Mouse (Mus musculus) naive thymus-derived CD4-positive, alpha-beta T cell, adult 2 months (primary cell): ENCODE measurements at regions not wholly inside any gene's neighbourhood (a gene's known extent, or its start where the extent isn't known, plus 50 kb on each side); places are given as distances from the start of the nearest gene placed in this dataset.
"Not testable (repeated sequence)": the region's sequence is repeated elsewhere in the genome, so short reads cannot be mapped to it uniquely, and the experiment has no call there.

Source experiments
- DNase-seq: peaks from one replicate; pipeline ENCODE4 v3.0.0-alpha.2; 2011; ENCODE audit warnings: low read depth

DNA sequence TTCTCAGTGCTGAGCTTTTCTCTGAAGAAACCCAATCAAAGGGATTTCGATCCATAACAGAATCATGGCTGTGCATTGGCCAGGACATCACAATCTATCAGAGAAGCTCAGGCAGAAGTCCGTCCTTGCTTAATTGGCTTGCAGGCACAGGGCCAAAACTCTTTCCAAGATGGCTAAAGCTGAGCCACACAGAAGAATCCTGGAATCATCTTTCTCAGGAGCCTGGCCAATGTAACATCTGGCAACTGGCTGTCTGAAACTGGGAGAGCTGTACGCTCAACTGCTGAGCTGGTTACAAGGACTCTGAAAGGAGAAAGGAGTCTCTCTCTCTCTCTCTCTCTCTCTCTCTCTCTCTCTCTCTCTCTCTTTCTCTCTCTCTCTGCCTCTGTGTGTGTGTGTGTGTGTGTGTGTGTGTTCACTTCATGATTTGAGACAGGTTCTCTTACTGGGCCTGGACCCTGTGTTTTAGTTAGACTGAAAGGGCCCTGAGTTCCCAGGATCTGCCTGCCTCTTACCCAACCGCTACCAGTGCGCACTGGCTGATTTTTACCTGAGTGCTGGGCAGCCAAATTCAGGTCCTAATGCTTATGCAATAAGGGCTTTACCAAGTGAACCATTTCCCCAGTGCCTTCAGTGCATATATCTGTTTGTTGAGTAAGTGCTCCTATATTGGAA is 333.3 kb upstream of the Cwc22 start:
- no peak for DNase-seq

DNA sequence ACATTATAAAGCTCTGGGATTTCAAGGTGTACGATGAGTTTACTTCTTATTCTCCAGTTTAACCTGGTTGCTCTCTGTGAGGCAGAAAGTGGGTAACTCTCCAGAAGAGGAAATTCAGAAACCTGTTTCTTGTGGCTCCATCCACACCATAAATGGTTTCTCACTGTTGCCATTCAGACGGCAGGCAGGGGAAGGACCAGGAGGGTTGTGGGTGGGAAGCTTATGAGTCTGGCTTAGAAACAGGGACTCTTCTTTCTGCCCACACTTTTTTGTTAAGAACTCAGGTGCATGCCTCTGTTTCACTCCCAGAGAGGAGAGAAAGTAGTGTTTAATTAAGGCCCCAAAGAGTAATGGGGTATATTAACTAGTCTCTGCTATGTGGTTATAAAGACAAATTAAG is 332.5 kb upstream of the Cwc22 start:
- DNase-seq: no peak

DNA sequence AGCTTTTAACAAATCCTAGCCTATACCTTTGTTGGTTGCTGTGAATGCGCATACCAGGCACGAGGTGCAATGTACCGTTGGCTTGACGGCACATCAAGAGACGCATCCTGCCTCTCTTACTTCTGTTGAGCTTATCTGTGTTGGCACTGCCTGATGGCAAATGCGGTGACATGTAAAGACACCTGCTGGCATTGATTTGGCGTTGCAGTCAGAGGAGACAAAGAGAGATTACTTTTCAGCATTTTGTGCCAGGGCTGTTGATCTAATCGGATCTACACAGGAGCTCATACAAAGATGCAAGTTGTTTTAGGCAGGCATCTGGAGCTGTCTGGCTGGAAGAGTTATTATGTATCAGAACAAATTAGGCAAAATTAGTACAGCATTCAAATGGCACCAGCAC is 331.5 kb upstream of the Cwc22 start:
- DNase-seq: no peak

DNA sequence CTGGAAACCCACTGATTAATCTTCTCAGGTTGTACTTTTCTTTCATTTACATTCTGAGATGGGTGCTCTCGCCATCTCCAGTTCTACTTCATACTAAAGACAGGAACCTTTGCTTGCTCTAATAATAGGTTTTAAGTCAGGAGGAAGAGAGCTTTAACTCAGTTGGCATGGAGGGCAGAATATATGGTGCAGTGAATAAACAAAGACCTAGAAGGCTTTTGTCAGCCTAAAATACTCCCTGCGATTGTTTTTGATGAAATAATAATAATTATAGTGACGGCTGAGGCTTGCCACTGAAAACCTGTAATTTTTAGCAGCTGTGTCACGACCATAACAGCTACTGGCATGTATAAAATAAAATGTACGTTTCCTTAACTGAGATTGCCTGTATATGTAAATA is 327.9 kb upstream of the Cwc22 start:
- no peak for DNase-seq

DNA sequence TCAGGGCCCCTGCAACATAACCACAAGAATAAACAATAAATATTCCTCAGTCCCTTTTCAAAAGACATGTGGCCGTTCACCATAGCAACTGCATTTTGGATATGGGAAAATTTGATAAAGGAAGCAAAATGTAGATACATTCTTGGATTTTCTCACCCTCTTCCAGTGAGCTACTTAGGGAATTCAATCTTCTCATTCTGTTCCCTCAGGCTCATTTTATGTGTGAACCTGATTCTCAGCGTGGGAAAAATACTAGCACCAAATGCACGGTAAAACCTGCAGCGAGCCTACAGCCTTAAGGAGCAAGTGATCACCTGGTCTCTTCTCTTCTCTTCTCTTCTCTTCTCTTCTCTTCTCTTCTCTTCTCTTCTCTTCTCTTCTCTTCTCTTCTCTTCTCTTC is 322.5 kb upstream of the Cwc22 start:
- no peak for DNase-seq

DNA sequence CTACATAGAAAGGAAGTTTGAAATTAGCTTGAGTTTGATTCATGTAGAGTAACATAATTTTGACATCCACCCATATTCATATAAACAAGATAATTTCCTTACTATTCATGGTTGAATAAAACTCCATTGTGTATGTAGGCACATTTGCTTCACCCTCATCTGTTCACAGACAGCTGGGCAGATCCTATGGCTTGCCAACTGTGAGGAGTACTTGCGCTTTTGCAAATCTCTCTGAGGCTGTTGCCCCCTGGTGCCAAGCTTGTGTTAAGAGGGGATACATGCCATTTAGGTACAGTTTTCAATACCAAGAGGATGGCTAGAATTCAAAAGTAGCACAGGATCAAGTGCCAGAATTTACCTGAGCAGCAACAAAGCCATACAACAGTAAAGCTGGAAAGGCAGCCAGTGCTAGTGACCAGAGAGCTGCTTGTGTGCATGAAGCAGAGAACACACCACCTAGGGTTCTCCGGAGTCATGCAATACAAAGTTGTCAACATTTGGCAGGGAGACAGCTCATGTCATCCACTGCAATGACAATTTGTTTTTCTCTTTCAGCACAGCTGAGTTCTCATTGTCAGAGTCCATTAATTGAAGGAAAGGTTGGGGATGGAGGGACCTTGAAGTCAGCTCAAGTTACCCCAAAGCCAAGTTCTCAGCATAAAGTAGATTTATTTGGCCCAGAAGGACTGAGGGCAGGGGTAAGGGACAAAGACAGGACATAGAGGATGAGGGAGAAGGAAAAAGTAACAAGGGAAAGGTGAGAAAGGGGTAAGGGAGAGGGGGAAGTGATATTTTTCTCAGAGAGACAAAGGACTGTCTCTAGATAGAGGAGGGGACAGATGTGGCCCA is 321.6 kb upstream of the Cwc22 start:
- DNase-seq: no peak

DNA sequence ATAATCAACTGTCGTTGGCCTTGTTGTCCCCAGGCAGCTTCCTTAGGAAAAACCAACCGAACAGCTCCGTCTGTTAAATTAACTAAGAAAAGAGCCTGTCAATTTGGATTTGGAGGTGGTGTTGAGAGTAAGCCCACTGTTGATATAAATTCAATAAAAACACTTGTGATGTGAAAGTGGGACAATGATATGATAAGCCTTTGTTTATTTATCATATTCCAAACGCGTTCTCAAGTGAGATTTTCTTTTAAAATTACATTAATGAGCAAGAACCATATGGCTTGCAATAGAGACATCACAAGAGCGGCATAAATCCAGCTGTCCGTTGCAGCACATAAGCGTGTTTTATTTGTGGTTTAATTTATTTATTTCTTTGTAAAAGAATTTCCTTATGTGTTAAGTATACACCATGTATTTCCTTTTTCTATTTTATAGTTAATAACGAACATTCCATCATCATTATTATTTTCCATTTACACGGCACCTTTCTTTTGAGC is 307.5 kb upstream of the Cwc22 start:
- DNase-seq: no peak

DNA sequence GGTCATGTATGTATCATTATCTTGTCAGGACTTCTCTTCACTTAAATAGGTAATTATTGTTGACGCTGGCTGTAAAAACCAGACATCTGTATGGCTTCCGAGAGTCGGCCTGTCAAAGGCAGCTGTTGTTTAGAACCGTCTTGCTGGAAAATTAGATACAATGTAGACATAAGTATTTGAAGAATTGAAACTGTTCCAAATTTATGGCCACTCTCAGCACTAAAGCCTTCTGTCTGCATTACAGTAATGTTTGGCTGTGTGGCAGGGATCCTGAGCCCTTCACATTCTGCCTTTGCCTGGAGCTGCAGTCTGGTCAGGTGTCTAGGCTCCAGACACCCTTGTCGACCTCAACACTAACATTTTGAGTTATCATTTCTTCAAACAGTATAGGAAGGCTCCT is 300.2 kb upstream of the Cwc22 start:
- DNase-seq: no peak

DNA sequence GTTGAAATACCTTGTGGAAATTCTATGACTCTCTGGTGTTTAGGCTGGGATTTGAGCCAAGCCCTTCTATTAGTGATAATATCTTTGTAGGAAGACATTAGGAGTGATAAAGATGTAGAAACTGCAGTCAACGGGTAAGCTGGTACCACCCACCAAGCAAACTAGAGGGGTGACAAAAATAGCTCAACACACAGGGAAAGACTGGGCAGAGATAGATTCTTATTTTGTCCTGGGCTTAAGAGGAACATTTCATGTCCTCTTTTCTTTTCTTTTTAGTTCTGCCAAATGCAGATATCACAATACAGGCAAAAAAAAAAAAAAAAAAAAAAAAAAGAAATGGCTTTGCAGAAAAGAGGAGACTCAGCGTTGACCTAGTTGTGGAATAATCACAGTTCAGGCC is 294.1 kb upstream of the Cwc22 start:
- no peak for DNase-seq

DNA sequence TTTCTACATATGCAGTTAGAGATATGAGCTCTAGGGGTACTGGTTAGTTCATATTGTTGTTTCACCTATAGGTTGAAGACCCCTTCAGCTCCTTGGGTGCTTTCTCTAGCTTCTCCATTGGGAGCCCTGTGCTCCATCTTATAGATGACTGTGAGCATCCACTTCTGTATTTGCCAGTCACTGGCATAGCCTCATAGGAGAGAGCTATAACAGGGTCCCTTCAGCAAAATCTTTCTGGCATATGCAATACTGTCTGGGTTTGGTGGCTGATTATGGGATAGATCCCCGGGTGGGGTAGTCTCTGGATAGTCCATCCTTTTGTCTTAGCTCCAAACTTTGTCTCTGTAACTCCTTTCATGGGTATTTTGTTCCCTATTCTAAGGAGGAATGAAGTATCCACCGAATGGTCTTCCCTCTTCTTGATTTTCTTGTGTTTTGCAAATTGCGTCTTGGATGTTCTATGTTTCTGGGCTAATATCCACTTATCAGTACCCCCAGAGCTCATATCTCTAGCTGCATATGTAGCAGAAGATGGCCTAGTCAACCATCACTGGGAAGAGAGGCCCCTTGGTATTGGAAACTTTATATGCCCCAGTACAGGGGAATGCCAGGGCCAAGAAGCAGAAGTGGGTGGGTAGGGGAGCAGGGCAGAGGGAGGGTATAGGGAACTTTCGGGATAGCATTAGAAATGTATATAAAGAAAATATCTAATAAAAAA is 279.4 kb upstream of the Cwc22 start:
- not testable (repeated sequence) for DNase-seq

DNA sequence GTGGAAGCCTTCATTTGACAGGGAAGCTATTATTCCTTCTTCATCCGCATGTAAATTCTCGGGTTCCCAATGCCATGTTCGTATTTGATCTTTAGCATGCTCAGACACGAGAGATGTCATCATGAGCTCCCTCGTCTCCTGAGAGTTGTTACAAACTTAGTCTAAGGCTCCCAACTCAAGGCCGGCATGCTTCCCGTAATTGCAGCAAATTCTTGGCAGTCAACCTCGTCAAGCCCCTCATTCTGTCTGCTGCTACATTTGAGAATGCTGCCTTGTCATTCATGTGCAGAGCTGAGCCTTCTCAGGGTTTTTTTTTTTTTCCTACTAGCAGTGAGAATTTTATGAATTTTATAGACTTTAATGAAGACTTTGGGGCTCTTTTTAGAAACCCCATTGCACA is 268.3 kb upstream of the Cwc22 start:
- DNase-seq: no peak

DNA sequence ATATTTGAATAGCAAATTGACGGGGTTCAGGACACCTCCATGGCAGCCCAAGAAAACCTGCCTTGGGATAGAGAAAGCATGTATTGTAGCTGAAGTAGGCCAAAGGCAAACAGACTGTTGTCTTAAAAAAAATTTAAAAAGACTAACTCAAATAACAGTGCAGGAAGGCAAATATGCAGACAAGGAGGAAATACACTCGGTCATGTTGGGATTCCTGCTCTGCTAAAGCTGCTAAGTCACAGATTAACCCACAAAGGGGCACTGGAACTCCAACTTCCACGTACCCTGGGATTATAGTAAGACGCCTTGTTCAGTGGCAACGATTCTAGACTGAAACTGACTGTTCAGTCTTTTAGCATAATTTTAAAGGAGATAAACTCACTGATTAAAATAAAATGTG is 258.9 kb upstream of the Cwc22 start:
- DNase-seq: no peak

DNA sequence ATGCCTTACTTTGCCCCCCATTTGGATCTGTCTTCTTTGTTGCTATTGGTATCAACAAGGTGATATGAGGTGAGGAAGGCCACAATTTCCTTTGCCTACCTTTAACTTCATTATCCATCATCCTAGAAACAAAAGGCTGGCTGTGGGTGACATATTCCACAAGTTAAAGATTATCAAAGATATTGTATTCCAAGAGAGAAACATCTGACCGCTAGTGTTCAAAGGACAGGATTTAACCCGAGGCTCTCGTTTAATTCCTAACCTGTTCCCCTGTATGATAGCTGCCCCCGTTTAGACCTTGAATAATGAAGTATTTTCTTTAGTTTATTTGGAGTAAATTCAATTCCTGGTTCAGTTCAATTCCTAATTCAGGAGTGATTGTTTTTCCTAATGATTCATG is 249.8 kb upstream of the Cwc22 start:
- DNase-seq: no peak

DNA sequence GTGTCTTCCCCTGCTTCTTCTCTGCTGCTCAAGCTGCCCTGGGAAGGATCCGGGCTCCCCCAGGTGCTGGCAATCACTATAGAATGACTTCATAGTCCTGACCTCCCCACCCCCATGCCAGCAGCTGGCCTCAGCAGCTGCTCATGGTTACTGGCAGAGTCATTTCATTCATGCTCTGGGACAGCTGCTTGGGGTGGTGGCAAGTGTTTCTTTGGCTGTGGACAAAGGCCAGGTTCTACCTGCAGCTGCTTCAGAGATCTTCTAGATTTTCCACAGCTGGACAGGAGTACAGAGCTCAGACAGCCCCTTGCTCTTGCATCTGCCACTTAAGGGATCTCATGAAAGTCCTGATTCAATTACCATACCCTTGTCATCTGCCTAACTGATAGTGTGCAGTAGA is 243.4 kb upstream of the Cwc22 start:
- DNase-seq: no peak

DNA sequence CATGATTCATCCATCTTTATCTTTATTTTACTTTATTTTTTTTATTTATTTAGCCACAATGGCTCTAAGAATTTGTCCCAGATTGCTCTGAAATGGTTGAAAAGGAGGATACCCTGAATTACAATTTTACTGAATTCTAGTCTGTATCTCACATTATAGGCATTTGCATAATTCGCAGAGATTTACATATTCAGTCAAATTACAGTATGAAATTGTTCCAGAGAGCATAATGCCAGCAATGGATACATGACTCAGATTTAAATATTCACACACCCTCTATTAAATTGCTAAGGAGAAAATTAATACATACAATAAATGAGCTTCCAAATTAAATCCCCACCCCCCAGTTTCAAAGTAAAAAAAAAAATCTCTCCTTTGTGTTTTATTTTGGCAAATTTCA is 238.8 kb upstream of the Cwc22 start:
- no peak for DNase-seq

DNA sequence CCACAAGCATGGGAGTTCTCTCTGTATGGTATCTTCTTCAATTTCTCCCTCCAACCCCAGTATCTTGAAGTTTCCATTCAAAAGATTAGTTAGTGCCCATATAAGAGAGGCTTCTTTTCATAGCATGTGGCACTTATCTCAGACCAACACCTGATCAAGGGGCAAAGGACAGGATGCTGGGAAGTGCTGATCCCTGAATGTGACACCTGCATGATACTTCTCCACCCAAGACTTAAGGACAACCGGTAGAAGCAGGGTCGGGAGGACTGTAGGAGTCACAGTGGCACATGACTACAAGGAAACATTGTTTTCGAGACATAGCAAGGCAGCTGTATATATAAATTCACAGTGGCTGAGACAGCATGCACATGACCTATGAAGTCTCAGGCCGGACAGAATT is 227.6 kb upstream of the Cwc22 start:
- no peak for DNase-seq

DNA sequence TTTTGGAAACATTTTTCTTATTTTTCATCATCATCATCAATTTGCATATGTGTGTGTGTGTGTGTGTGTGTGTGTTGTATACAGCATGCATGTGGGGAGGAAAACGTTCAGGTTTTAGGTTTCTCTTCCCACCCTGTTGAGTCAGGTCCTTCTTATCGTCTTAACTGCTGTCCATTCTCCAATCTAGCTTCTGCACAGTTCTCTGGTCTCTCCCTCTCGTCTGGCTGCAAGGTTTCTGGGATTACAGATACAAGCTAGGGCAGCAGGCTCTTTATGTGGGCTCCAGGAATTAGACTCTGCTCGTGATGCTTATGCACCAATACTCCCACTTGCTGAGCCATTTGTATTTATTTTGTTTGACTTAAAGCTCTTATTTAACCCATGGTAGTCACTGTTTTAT is 226.6 kb upstream of the Cwc22 start:
- no peak for DNase-seq

DNA sequence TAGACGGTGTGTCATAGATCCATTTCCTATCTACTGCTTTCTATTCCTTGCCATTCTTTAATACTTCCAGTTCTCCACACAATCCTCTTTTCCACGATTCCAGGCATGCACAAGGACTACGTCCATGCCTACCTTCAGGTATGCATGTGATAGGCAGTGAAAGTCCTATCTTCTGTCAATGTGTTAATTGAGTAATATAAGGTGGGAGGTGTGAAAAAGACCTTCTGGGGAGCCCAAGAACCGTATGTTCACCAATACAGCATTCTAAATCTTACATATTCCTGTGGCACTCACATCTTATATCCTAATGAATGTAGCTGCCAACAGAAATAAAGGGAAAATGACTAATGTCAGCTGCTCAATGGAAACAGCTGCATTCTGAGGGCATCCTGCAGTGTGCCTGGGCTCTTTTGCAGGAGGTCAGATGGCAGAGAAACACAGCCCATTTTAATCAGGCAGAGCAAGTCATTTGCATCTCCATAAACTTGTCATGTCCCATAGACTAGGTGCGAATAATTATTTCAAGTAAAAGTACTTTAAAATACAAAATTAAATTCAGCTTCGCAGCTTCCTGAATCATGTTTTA is 224.1 kb upstream of the Cwc22 start:
- DNase-seq: no peak

DNA sequence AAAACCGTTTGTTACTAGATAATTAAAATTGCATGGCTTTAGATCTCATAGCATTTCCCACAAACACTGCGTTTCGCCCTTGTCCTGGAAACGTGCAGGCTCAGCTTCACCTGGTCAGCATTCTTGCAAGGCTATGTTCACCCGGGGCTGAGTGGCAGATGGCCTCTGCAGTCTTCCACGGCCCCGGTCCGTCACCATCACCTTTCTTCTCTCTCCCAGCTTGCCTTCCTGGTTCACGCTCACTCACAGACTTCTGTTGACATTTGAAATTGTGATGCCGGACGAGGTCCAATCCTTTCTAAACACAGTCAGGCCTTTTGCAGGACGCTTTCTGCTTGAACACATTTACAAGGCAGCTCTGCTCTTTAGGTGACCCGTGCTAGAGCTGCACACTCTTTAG is 219.3 kb upstream of the Cwc22 start:
- no peak for DNase-seq

DNA sequence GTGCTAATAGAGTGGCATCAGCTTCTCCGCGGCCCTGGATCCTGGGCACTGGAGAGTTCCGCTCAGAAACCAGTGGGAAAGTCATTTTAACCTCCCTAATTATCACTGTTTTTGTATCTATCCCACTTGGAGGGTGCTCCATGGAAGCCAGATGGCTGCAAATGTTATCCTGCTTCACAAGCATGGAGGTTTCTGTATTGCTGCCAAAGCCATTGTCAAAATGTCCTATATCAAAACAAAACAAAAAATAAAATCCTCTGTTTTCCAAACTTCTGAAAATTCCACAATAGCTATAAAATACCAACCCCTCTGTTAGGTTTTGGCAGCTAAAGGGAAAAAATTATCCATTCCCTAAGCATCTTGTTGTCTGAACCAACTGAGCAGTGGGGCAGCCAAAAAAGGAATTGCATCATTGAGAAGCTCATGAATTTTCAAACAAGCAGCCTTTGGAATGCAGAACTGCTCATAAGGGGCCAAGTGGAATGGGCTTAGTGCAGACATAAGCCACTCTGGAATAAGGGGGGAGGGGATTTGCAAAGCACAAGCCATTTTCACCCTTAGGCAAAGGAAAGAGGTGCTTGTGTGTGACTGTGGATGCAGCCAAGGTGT is 213.8 kb upstream of the Cwc22 start:
- DNase-seq: no peak

DNA sequence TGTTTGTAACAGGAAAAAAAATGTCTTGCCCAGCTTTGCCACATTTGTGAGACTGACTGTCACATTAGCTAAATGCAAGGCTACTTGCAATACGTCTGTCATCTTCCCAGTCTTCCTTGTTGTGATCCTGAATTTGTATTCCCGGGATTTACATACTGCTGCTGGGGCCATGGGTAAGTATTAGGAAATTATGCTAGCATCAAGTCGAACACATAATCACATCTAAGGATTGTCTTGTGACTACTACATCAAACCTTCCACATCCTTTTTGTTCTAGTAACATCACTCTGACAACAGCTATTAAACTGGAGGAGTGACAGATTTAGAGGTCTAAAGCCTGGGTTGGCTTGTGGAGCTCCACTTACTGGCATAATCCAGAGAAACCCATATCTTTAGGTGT is 164.2 kb upstream of the Cwc22 start:
- no peak for DNase-seq

DNA sequence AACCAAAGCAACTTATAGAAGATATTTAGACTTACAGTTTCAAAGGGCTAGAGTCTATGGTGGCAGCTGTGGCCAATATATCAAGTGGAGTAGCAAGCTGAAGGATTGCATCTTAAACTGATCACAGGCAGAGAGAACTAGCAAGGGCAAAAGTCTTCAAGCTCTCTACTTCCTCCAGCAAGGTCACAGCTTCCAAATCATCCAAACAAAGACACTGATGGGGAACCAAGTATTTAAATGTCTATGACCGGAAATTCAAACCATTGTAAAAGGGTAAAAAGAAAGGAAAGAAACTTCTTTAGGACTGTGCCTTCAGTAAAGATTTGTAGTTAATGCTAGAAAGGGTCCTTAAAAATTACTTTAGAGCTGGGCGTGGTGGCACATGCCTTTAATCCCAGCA is 149.4 kb upstream of the Cwc22 start:
- DNase-seq: no peak
